8 mouse cellular contexts compared by ENCODE assay signal in genomic region chr5:141043654-141044447, GRCm38 (mm10). TPM values are rescaled to one million over a fixed set of nuclear protein-coding genes. Genes with fewer than 3 reads are reported as not detected.
A peak's percentile ranks its signal among the peaks of the same experiment; 100 is the strongest.
DNase-seq lines count a peak whose midpoint lies in the region; ATAC-seq lines count a peak whose summit lies in the region.

No protein-coding gene starts in this region.

- H3K36me3 ChIP-seq in embryonic facial prominence, embryonic 13.5 days = no peaks in the 10 kb centered on the region
- H3K36me3 ChIP-seq in liver, embryonic 16.5 days (ENCODE audit: control insufficient read depth, insufficient read depth) = no peaks in the 10 kb centered on the region
- H3K36me3 ChIP-seq in forebrain, embryonic 15.5 days = no peaks in the 10 kb centered on the region

- 46% methylated on average over 19 of the region's 19 CpGs for WGBS in embryonic facial prominence, embryonic 13.5 days
- WGBS in liver, embryonic 16.5 days (ENCODE audit: insufficient replicate concordance) = 17% methylated on average over 19 of the region's 19 CpGs
- 72% methylated on average over 19 of the region's 19 CpGs for WGBS in forebrain, embryonic 15.5 days

- no peak overlapping the region for H3K9ac ChIP-seq in embryonic facial prominence, embryonic 13.5 days
- H3K9ac ChIP-seq in liver, embryonic 16.5 days (ENCODE audit: low read depth, low read length) = no peak overlapping the region
- no peak overlapping the region for H3K9ac ChIP-seq in forebrain, embryonic 15.5 days (replicated peaks)

- peak overlapping the region; percentile 39 for H3K4me2 ChIP-seq in embryonic facial prominence, embryonic 13.5 days
- 0 out of 2 replicates have a peak overlapping the region, but pooled peaks have one; percentile 1 for H3K4me2 ChIP-seq in liver, embryonic 16.5 days (ENCODE audit: low read depth, low read length)
- no peak overlapping the region for H3K4me2 ChIP-seq in forebrain, embryonic 15.5 days (replicated peaks)

- H3K4me1 ChIP-seq in embryonic facial prominence, embryonic 13.5 days = peaks cover 19% of the 10 kb centered on the region
- H3K4me1 ChIP-seq in liver, embryonic 16.5 days (ENCODE audit: control insufficient read depth, low read depth, low read length) = no peaks in the 10 kb centered on the region
- H3K4me1 ChIP-seq in forebrain, embryonic 15.5 days = peaks cover 10% of the 10 kb centered on the region

- DNase-seq in left cerebral cortex, adult 18-20 months (ENCODE audit: low spot score in 2 of 2) = peak; percentile 30 to 55
- DNase-seq in left cerebral cortex, postnatal 4 days = no peak
- peak; percentile 52 to 59 for DNase-seq in spleen, adult 18-20 months
- no peak for DNase-seq in ovary, postnatal 14 days (ENCODE audit: low spot score)
- no peak for DNase-seq in cerebellum, postnatal 4 days (ENCODE audit: low spot score in 2 of 2)

- no peak for ATAC-seq in embryonic facial prominence, embryonic 13.5 days (ENCODE audit: insufficient number of reproducible peaks, insufficient read depth, low FRiP score, low TSS enrichment, low read depth)
- no peak for ATAC-seq in liver, embryonic 16.5 days (ENCODE audit: low read depth)
- no peak for ATAC-seq in forebrain, embryonic 15.5 days (replicated peaks)

- no peaks in the 10 kb centered on the region for H3K27me3 ChIP-seq in embryonic facial prominence, embryonic 13.5 days
- H3K27me3 ChIP-seq in liver, embryonic 16.5 days (ENCODE audit: control insufficient read depth, insufficient read depth, low read depth, low read length) = no peaks in the 10 kb centered on the region
- H3K27me3 ChIP-seq in forebrain, embryonic 15.5 days = no peaks in the 10 kb centered on the region

- H3K27ac ChIP-seq in embryonic facial prominence, embryonic 13.5 days = no peak overlapping the region
- no peak overlapping the region for H3K27ac ChIP-seq in liver, embryonic 16.5 days (ENCODE audit: low read length)
- no peak overlapping the region for H3K27ac ChIP-seq in forebrain, embryonic 15.5 days (replicated peaks)

- intact Hi-C loops in left cerebral cortex, postnatal 4 days (cut with DNase I) = no loop called here

- H3K4me3 ChIP-seq in embryonic facial prominence, embryonic 13.5 days = 0 out of 2 replicates have a peak overlapping the region, but pooled peaks have one; percentile 6
- H3K4me3 ChIP-seq in liver, embryonic 16.5 days (ENCODE audit: low read depth, low read length) = no peak overlapping the region
- no peak overlapping the region for H3K4me3 ChIP-seq in forebrain, embryonic 15.5 days

- H3K9me3 ChIP-seq in embryonic facial prominence, embryonic 13.5 days = no peaks in the 10 kb centered on the region
- H3K9me3 ChIP-seq in liver, embryonic 16.5 days (replicated peaks; ENCODE audit: control insufficient read depth, low read length) = no peaks in the 10 kb centered on the region
- no peaks in the 10 kb centered on the region for H3K9me3 ChIP-seq in forebrain, embryonic 15.5 days

RNA-seq across cellular contexts. Expression of gene Card11, which starts 43.5 kb away (rescaled TPM):
- under 1 TPM in 1 of 2 experiments, not detected in 1; 0.37 TPM for total RNA-seq in left cerebral cortex, adult 18-20 months (2021)
- total RNA-seq in left cerebral cortex, postnatal 4 days (2021) = under 1 TPM; 0.38 to 0.42 TPM
- 0.10 and 0.27 TPM in 2 replicates for polyA plus RNA-seq in embryonic facial prominence, embryonic 13.5 days (2015; fragmentation: Nextera tagmentation; extraction: Ambion mirVana)
- polyA plus RNA-seq in liver, embryonic 16.5 days (2015; fragmentation: Nextera tagmentation; extraction: Ambion mirVana) = 0.08 and 0.28 TPM in 2 replicates
- polyA plus RNA-seq in forebrain, embryonic 15.5 days (2015; fragmentation: Nextera tagmentation; extraction: Ambion mirVana) = 0.06 and 0.08 TPM in 2 replicates

Comparison
In these comparisons a context has a peak if more than half of its experiments do, and no peak if none do; other contexts are left out.
1. DNase-seq: peak in left cerebral cortex, adult 18-20 months (2 of 2) and spleen, adult 18-20 months (2 of 2); none in left cerebral cortex, postnatal 4 days (single experiment), ovary, postnatal 14 days (single experiment) and cerebellum, postnatal 4 days (0 of 2).